Mouse (Mus musculus): ENCODE measurements around the gene Ormdl3. TPM values are rescaled to one million over a fixed set of nuclear protein-coding genes. Genes with fewer than 3 reads are reported as not detected.

Ormdl3 gene
- polyA plus RNA-seq, 1 experiment from 2014 or later, result 7.1 TPM

DNA sequence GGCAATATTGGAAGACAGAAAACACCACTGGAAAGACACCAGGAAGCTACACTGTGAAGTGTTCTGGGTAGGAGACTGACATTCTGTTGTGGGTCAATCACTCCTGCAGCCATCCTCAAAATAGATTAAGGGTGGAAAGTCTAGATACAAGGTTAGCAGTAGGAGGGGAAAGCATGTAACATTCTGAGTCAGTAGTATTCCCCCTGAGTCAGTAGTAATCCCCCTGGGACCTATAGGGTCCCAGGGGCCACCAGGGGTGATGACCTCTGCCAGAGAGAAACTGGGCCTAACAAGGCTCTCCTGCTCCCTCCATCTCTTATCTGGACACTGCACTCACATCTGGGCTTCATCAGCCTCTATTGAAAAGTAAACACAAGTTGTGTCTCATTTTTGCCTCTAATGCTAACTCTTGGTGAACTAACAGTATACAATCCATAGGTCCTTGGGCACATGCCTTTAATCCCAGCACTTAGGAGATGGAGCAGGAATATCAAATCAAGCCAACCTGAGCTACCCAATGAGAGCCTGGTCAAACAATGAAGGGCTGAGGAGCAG lies 49.6 kb downstream of the Ormdl3 start:
- no peak for ATAC-seq (ENCODE audit: low FRiP score, low TSS enrichment)
- H3K27ac ChIP-seq (ENCODE audit: low read depth, low read length), result no peak overlapping the region
- H3K9me3 ChIP-seq (ENCODE audit: control insufficient read depth, low read length), result 0 out of 2 replicates have a peak, but pooled peaks cover 2% of the 10 kb centered on the region
- H3K9ac ChIP-seq (ENCODE audit: low read depth, low read length), result no peak overlapping the region
- H3K4me3 ChIP-seq (ENCODE audit: low read length), result no peak overlapping the region
- no peak overlapping the region for H3K4me2 ChIP-seq (replicated peaks; ENCODE audit: low read depth, low read length)
- peaks cover 3% of the 10 kb centered on the region for H3K27me3 ChIP-seq (ENCODE audit: control insufficient read depth, insufficient read depth, low read length)
- H3K4me1 ChIP-seq (ENCODE audit: control insufficient read depth, insufficient read depth, low read length), result no peaks in the 10 kb centered on the region
- no peaks in the 10 kb centered on the region for H3K36me3 ChIP-seq (ENCODE audit: control insufficient read depth, insufficient read depth, low read length)

Other genes with a start within 250 kb of the Ormdl3 start
- gene Ppp1r1b, start 239.0 kb downstream of the Ormdl3 start, polyA plus RNA-seq (2014; fragmentation: Nextera tagmentation; extraction: Ambion mirVana), result 0.87 and 1.7 TPM in 2 replicates
- gene Stard3, start 229.0 kb downstream of the Ormdl3 start, polyA plus RNA-seq (2014; fragmentation: Nextera tagmentation; extraction: Ambion mirVana), result 34.9 and 42.0 TPM in 2 replicates
- gene Tcap, start 203.6 kb downstream of the Ormdl3 start, polyA plus RNA-seq (2014; fragmentation: Nextera tagmentation; extraction: Ambion mirVana), result 1.3 and 2.3 TPM in 2 replicates
- gene Pnmt, start 200.9 kb downstream of the Ormdl3 start, polyA plus RNA-seq (2014; fragmentation: Nextera tagmentation; extraction: Ambion mirVana), result 0.84 and 2.2 TPM in 2 replicates
- 10.7 and 14.8 TPM in 2 replicates for gene Pgap3, start 186.9 kb downstream of the Ormdl3 start, polyA plus RNA-seq (2014; fragmentation: Nextera tagmentation; extraction: Ambion mirVana)
- gene Erbb2, start 174.9 kb downstream of the Ormdl3 start, polyA plus RNA-seq (2014; fragmentation: Nextera tagmentation; extraction: Ambion mirVana), result 35.5 and 54.1 TPM in 2 replicates
- gene Mien1, start 148.4 kb downstream of the Ormdl3 start, polyA plus RNA-seq (2014; fragmentation: Nextera tagmentation; extraction: Ambion mirVana), result 83.8 and 101 TPM in 2 replicates
- gene Grb7, start 141.0 kb downstream of the Ormdl3 start, polyA plus RNA-seq (2014; fragmentation: Nextera tagmentation; extraction: Ambion mirVana), result 52.3 and 66.8 TPM in 2 replicates
- gene Ikzf3, start 41.3 kb downstream of the Ormdl3 start, polyA plus RNA-seq (2014; fragmentation: Nextera tagmentation; extraction: Ambion mirVana), result 0.26 and 0.73 TPM in 2 replicates
- 0.30 and 0.61 TPM in 2 replicates for gene Zpbp2, start 36.3 kb downstream of the Ormdl3 start, polyA plus RNA-seq (2014; fragmentation: Nextera tagmentation; extraction: Ambion mirVana)
- gene Lrrc3c, start 10.9 kb upstream of the Ormdl3 start, polyA plus RNA-seq (2014; fragmentation: Nextera tagmentation; extraction: Ambion mirVana), result not detected in 2 replicates
- gene Gm12355, start 38.3 kb upstream of the Ormdl3 start, polyA plus RNA-seq (2014; fragmentation: Nextera tagmentation; extraction: Ambion mirVana), result 0.60 and 1.2 TPM in 2 replicates
- not detected in 2 replicates for gene Gsdma3, start 39.0 kb upstream of the Ormdl3 start, polyA plus RNA-seq (2014; fragmentation: Nextera tagmentation; extraction: Ambion mirVana)
- not detected in 2 replicates for gene Gsdma2, start 59.4 kb upstream of the Ormdl3 start, polyA plus RNA-seq (2014; fragmentation: Nextera tagmentation; extraction: Ambion mirVana)
- gene Gsdma, start 77.0 kb upstream of the Ormdl3 start, polyA plus RNA-seq (2014; fragmentation: Nextera tagmentation; extraction: Ambion mirVana), result 0.16 TPM in 1 of 2 replicates, not detected in the other
- gene Psmd3, start 95.2 kb upstream of the Ormdl3 start, polyA plus RNA-seq (2014; fragmentation: Nextera tagmentation; extraction: Ambion mirVana), result 181 and 187 TPM in 2 replicates
- not detected in 2 replicates for gene Csf3, start 113.9 kb upstream of the Ormdl3 start, polyA plus RNA-seq (2014; fragmentation: Nextera tagmentation; extraction: Ambion mirVana)
- gene Med24, start 142.1 kb upstream of the Ormdl3 start, polyA plus RNA-seq (2014; fragmentation: Nextera tagmentation; extraction: Ambion mirVana), result 39.5 and 59.1 TPM in 2 replicates
- gene Thra, start 153.3 kb upstream of the Ormdl3 start, polyA plus RNA-seq (2014; fragmentation: Nextera tagmentation; extraction: Ambion mirVana), result 28.0 and 31.8 TPM in 2 replicates
- gene Nr1d1, start 188.0 kb upstream of the Ormdl3 start, polyA plus RNA-seq (2014; fragmentation: Nextera tagmentation; extraction: Ambion mirVana), result 1.6 and 2.6 TPM in 2 replicates
- gene Msl1, start 208.1 kb upstream of the Ormdl3 start, polyA plus RNA-seq (2014; fragmentation: Nextera tagmentation; extraction: Ambion mirVana), result 21.6 and 33.7 TPM in 2 replicates
- 28.1 and 43.1 TPM in 2 replicates for gene Casc3, start 217.5 kb upstream of the Ormdl3 start, polyA plus RNA-seq (2014; fragmentation: Nextera tagmentation; extraction: Ambion mirVana)
- 1.6 and 2.4 TPM in 2 replicates for gene Rapgefl1, start 249.4 kb upstream of the Ormdl3 start, polyA plus RNA-seq (2014; fragmentation: Nextera tagmentation; extraction: Ambion mirVana)

Data from kidney, embryonic 14.5 days (tissue).